Mouse (Mus musculus) natural killer cell, adult 2 months (primary cell): ENCODE data around the gene Il6ra.

Source experiments
- DNase-seq, 2 experiments: peaks; one replicate each; pipeline ENCODE4 v3.0.0; 2022; ENCODE audit warnings: low spot score in 2 of 2

Il6ra gene

DNA sequence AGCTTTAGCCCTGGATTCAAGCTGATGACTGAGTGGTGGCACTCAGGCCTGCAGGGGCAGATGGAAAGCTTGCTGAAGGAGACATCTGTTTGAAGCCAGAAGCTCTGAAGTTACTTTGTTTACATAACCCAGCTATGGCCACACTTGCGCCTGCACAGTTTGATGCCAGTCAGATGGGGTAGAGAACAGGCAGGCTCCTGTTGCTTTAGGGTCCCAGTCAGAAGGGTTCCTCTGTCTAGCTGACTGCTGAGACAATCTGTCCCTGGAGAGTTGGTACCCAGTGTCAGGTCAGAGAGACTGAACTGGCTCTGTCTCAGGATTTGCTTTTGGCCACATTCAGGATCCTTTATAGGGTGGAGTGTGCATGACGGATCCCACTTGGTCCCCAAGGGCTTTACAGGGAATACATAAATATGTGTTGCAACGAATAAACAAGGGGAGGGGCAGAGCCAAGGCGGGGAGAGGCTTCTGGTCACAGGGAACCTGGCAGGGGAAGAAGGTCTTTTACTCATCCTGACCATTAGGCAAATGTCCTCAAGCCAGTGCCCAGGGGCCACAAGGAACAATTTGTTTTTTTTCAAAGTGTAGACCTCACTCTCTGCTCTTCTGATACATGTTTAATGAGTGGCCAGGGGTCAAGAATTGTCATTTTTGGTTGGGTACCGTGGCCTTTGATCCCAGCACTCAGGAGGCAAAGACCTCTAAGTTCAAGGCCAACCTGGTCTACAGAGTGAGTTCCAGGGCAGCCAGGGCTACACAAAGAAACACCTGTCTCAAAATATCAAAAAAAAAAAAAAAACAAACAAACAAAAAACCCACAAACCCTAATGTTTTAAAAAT is 3.1 kb downstream of the Il6ra start:
- DNase-seq: no peak

DNA sequence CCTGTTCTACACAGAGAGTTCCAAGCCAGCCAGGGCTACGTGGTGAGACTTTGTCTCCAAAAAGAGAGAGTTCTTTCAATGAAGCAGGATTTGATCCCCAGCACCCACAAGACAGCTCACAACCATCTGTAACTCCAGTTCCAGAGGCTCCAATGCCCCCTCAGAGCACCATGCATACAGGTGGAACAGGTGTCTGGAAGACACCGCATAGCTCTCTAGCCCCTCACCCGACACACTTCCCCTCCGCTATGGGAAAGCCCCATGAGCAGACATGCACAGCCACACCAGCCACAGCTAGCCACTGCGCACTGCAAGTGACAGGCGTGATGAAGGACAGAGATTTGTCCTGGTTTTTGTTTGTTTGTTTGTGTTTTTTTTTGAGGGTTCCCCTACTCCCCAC is 4.2 kb downstream of the Il6ra start:
- no peak for DNase-seq

DNA sequence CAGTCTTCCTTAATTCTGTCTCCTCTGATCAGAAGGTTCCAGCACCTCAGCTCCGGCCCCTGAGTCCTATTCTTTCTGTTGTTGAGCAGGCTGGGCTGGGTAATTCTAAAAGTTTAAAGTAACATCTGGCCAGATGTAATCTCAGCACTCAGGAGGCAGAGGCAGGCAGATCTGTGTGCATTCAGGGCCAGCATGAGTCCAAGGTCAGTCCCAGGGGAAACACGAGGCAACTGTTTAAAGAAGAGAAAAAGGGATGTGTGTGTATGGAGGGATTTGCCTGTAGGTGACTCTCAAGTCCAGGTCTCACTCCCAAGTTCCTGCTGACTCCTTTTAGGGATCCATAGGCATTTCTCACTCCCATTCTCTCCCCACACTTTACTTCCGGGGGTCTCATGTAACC is 5.2 kb downstream of the Il6ra start:
- no peak for DNase-seq

GRCm38 (mm10) chr3:89899511-89899908 is 13.5 kb downstream of the Il6ra start:
- DNase-seq: no peak

DNA sequence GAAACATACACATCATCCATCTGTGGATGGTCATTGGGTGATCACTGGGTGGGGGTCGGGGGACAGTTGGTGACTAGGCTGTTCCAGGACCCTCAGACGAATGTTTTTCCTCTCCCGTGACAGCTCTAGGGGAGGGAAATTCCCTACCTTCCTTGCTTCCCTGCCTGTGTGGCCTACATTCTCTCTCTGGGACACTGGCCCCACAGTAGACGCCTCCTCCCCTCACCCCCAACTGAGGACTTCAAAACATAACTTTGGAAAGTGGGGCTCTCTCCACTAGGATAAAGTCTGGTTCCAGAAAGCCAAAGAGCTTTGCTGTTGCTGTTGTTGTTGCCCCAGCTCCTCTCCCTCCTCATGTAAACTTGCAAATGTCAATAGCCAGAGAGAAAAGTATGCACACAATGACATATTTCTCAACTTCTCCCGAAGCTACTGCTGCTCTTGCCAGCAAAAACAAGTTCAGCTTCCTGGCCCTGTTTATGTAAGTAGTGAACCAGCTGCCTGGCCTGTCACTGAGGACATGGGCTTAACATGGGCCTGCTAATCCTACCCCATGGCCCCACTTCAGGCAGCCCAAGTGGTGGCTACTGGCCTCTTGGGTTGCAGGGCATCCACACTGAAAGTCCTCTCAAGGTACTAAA is 14.0 kb downstream of the Il6ra start:
- DNase-seq: no peak

DNA sequence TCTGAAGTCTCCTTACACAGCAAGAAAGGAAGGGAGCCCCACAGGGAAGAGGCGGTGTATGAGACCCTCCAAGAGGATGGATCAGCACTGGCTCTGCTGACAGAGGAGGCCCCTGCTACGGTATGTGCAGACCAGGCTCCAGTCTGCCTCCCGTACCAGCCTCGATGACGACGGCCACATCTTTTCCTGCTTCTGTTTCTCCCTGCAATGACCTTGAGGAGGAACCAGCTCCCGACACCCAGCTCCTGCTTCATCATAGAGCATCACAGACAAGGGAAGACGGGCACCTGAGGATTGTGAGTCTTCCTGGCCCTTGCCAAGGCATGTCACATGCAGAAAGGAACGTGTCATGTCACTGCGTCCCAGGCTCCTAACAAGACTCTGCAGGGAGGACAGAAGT is 15.0 kb downstream of the Il6ra start:
- no peak for DNase-seq

DNA sequence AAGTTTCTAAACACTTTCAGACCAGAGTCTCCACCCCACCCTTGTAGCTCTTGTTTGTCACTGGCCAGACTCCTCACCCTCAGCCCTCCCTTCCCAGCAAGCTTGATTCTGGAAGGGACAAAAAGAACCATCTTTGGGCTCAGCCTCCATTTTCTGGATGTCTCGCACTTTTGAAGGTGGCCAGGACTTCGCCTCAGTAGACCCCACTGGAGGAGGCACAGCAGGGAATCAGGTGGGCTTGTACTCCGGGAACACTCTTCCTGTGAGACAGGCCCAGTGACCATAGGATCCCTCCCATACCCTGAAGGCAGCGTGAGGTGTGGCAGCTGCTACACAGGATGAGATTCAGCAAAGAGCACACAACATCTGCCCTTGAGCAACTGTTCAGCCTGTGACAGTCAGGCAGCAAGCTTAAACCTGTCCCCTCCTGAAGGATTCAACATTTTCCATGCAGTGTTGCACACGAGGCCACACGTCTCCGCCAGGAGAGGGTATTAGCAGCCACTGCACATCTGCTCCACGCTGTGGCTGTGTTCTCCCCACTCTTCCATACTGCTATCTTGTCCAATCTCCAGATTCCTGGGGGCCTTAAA is 15.7 kb downstream of the Il6ra start:
- no peak for DNase-seq

- DNase-seq: no peak
These were observed 16.4 kb downstream of the Il6ra start for GRCm38 (mm10) chr3:89896571-89896970.

DNA sequence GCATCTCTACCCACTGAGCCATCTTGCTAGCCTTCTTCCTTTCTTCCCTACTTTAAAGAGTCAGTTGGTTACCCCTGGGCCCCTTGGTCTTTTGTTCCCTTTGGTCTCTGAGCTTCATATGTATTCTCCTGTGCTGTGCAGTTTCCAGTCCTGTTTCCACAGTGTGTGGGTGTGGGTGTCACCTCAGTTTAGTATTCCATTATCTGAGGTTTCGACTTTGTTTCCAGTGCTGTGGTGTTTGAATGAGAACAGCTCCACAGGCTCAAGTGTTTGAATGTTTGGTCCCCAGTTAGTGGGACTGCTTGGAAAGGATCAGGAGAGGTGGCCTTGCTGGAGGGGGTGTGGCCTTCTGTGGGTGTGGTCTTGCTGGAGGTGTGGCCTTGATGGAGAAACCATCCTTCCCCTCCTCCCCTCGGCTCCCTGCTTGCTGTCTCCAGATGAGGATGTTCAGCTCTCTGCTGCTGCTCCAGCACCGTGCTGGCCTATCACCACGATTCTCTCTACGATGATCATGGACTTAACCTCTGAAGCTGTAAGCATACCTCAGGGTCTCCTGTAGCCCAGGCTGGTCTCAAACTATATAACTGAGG is 20.4 kb downstream of the Il6ra start:
- DNase-seq: no peak

DNA sequence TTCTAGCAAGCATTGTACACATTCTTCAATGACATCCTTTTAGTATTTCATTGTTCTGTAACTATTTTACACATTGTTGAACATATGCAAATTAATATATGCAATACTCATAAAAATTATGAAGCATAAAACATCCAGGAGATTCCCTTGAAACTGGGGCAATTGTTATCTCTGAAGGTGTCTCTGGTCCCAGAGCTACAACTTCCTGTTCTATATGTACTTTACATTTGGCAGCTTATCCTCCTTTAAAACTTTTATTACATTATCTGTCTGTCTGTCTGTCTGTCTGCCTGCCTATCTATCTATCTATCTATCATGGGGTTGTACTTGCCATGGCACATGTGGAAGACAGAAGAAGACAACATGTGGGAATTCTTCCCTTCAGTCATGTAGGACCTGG is 21.3 kb downstream of the Il6ra start:
- DNase-seq: no peak

- no peak for DNase-seq
These were observed 23.1 kb downstream of the Il6ra start for GRCm38 (mm10) chr3:89889841-89890430.

DNA sequence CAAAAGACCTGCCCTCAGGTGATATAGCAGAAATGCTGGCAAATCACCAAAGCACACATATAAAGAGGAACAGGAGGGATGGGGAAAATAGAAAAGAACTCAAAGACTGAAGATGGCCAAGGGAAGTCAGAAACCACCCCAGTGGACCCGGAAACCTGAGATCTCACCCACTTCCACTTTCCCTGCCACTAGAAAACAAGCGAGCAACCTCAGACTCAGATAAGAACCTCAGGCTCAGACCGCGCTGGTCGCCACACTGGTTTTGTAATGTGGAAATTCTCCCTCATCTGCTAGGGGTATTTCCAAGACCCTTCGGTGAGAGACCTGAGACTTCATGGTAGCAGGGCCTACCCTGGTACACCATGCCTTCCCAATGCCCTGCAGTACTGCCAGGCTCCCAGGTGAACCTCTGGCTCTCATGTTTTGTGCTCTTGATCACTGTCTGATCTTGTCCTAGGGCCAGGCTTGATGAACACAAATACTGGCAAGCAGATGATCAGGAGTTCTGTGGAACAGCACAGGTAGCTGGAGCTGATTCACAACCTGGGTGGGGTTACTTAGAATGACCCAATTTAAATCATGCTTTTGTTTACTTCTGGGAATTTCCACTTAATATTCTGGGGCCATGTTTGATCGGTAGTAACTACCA is 25.3 kb downstream of the Il6ra start:
- peak; percentile 34 to 38 for DNase-seq

DNA sequence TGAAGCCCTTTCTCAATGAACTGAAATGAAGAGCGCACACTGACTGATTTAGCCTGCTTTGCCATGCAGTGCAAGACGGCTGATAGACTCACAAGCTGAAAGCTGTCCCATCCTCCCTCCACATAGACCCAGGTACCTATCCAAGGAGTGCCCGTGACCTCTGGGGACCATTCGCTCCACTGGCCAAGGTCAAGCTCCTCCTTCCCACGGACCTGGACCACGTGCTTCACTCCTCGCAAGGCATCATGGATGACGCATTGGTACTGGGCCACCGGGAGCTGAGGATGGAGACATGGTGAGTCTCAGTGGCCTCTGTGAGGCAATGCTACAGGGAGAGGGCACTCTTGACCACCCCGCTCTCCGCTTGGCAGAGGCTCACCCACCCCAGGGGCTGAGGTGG is 27.2 kb downstream of the Il6ra start:
- no peak for DNase-seq

GRCm38 (mm10) chr3:89883582-89884041 is 29.4 kb downstream of the Il6ra start:
- DNase-seq: no peak

- DNase-seq: no peak
These were observed 30.3 kb downstream of the Il6ra start for GRCm38 (mm10) chr3:89882556-89883181.

DNA sequence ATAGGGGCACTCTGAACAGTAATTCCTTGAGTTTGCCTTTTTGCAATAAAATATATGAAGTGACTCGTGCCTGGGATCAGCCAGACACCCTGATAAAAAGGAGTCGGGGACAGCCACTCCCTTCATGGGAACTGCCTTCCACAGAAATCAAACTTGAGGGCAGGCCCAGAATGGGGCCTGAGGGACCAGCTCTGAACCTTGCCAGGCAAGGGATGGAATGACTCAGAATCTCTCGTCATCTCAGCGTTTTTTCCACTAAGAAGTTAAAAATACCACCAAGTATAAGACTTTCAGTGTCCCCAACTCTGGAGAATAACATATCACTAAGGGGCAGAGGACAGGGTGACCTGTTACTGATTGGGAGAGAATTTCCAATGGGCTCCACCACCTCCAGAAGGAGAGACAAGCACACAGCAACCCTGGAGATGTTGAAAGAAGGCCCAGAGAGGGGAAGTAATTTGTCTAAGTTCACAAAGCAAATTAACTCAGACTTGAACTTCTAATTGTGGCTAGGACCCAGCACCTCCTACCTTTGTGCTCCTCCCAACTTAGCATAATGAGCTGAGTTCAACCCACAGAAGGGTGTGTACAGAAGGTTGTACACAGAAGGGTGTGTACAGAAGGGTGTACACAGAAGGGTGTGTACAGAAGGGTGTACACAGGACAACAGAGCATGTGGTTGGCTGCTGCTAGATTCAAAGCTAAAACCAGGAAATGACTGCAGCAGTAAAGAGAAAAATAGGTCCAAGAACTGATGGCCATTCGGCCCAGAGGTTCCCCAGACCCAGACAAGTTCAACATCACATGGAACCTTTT is 32.8 kb downstream of the Il6ra start:
- no peak for DNase-seq

DNA sequence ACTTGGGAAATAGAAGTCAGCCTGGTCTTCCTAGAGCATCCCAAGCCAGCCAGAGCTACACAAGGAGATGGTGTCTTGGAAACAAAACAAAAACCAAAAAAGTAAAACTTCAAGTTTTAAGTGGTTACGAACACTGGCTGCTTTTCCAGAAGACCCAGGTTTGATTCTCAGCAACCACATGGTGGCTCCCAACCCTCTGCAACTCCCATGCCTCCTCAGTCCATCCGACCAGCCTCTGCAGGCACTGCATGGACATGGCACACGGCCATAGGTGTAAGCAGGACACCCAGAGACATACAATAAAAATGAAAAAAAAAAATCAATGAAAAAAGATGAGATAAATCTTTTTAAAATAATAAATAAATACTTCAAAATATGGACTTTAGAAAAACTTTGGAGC is 33.7 kb downstream of the Il6ra start:
- no peak for DNase-seq

- no peak for DNase-seq
These were observed 34.5 kb downstream of the Il6ra start for GRCm38 (mm10) chr3:89878456-89878855.

- no peak for DNase-seq
These were observed 35.9 kb downstream of the Il6ra start for GRCm38 (mm10) chr3:89877129-89877528.

- no peak for DNase-seq
These were observed 36.5 kb downstream of the Il6ra start for GRCm38 (mm10) chr3:89876469-89876868.
